Mouse (Mus musculus) large intestine, adult 2 months (tissue): ENCODE measurements around the gene Erbb3. TPM values are rescaled to one million over a fixed set of nuclear protein-coding genes. Genes with fewer than 3 reads are reported as not detected.
"Not testable (repeated sequence)": the region's sequence is repeated elsewhere in the genome, so short reads cannot be mapped to it uniquely, and the experiment has no call there.

ENCODE experiments used
- DNase-seq: peaks from one replicate; pipeline ENCODE4 v3.0.0-alpha.2; 2012; ENCODE audit warnings: low read depth, low spot score
- WGBS: fragments of 180-500 bp; shearing (Covaris S2); methylation state at CpG from one replicate; pipeline ENCODE4 v1.1.7; 2018; 5-methylcytosine and 5-hydroxymethylcytosine counted together
- polyA plus RNA-seq: library from polyadenylated mRNA; depleted of rRNA; stranded (reverse); fragments of >200 nt; gene quantifications from 2 replicates; pipeline ENCODE4 v1.2.3, GENCODE M21; 2012

Erbb3 gene
- polyA plus RNA-seq, 1 experiment = 76.7 TPM

GRCm38 (mm10) chr10:128575063-128575462 lies 14.4 kb downstream of the Erbb3 start:
- no peak for DNase-seq
- 92% methylated on average over 2 of the region's 2 CpGs for WGBS

GRCm38 (mm10) chr10:128565788-128566531 lies 23.5 kb downstream of the Erbb3 start, which contains the start of gene Pa2g4:
Gene Pa2g4, minus strand, starts transcription at chr10:128565987.
- WGBS = under 1% methylated on average over 58 of the region's 58 CpGs
- peak; percentile 96 for DNase-seq

- under 1% methylated on average over 46 of the region's 46 CpGs for WGBS
- no peak for DNase-seq
Measured at GRCm38 (mm10) chr10:128565206-128565787, 24.2 kb downstream of the Erbb3 start.

GRCm38 (mm10) chr10:128563544-128563943 lies 25.9 kb downstream of the Erbb3 start:
- no peak for DNase-seq
- 68% methylated on average over 6 of the region's 6 CpGs for WGBS

- no peak for DNase-seq
- 85% methylated on average over 6 of the region's 6 CpGs for WGBS
Measured at GRCm38 (mm10) chr10:128556963-128557362, 32.5 kb downstream of the Erbb3 start.

- DNase-seq = no peak
Measured at GRCm38 (mm10) chr10:128556286-128556685, 33.2 kb downstream of the Erbb3 start.

- not testable (repeated sequence) for DNase-seq
- WGBS = 89% methylated on average over 1 of the region's 1 CpGs
Measured at GRCm38 (mm10) chr10:128555567-128555966, 33.9 kb downstream of the Erbb3 start.

- WGBS = 90% methylated on average over 11 of the region's 11 CpGs
- not testable (repeated sequence) for DNase-seq
Measured at GRCm38 (mm10) chr10:128550144-128550823, 39.2 kb downstream of the Erbb3 start.

GRCm38 (mm10) chr10:128549682-128550057 lies 39.8 kb downstream of the Erbb3 start:
- WGBS = 67% methylated on average over 6 of the region's 6 CpGs
- not testable (repeated sequence) for DNase-seq

- under 1% methylated on average over 31 of the region's 31 CpGs for WGBS
- DNase-seq = peak; percentile 85
Measured at GRCm38 (mm10) chr10:128548947-128549681, 40.3 kb downstream of the Erbb3 start, which contains the start of gene Rpl41. Gene Rpl41, minus strand, starts transcription at chr10:128549305.

- WGBS = under 1% methylated on average over 30 of the region's 30 CpGs
- not testable (repeated sequence) for DNase-seq
Measured at GRCm38 (mm10) chr10:128548051-128548791, 41.2 kb downstream of the Erbb3 start.

GRCm38 (mm10) chr10:128547361-128548032 lies 42.0 kb downstream of the Erbb3 start, which contains the start of gene Zc3h10:
Gene Zc3h10, minus strand, starts transcription at chr10:128547774.
- DNase-seq = peak; percentile 95
- under 1% methylated on average over 50 of the region's 50 CpGs for WGBS

GRCm38 (mm10) chr10:128546787-128547186 lies 42.7 kb downstream of the Erbb3 start:
- DNase-seq = no peak
- WGBS = 3% methylated on average over 7 of the region's 7 CpGs

GRCm38 (mm10) chr10:128546361-128546760 lies 43.1 kb downstream of the Erbb3 start:
- 2% methylated on average over 4 of the region's 4 CpGs for WGBS
- no peak for DNase-seq

- 69% methylated on average over 3 of the region's 3 CpGs for WGBS
- no peak for DNase-seq
Measured at GRCm38 (mm10) chr10:128545570-128545898, 43.9 kb downstream of the Erbb3 start.

- WGBS = 94% methylated on average over 37 of the region's 37 CpGs
- DNase-seq = no peak
Measured at GRCm38 (mm10) chr10:128544674-128545569, 44.5 kb downstream of the Erbb3 start.

GRCm38 (mm10) chr10:128544151-128544657 lies 45.2 kb downstream of the Erbb3 start:
- 95% methylated on average over 15 of the region's 15 CpGs for WGBS
- no peak for DNase-seq

GRCm38 (mm10) chr10:128543100-128543499 lies 46.4 kb downstream of the Erbb3 start:
- no peak for DNase-seq
- 49% methylated on average over 2 of the region's 2 CpGs for WGBS
